Mouse (Mus musculus) adrenal gland, postnatal 14 days (tissue): ENCODE data around the gene Btbd9. TPM values are rescaled to one million over a fixed set of nuclear protein-coding genes. Genes with fewer than 3 reads are reported as not detected.
A peak's percentile ranks its signal among the peaks of the same experiment; 100 is the strongest.

Experiments used
- DNase-seq: peaks from one replicate; pipeline ENCODE4 v3.0.0; 2021; ENCODE audit warnings: mixed read lengths
- total RNA-seq: library from RNA; stranded (reverse); gene quantifications from 2 replicates; pipeline ENCODE4 v1.2.3, GENCODE M21; 2021

Btbd9 gene
- total RNA-seq, 1 experiment from 2014 or later: 36.9 TPM

DNA sequence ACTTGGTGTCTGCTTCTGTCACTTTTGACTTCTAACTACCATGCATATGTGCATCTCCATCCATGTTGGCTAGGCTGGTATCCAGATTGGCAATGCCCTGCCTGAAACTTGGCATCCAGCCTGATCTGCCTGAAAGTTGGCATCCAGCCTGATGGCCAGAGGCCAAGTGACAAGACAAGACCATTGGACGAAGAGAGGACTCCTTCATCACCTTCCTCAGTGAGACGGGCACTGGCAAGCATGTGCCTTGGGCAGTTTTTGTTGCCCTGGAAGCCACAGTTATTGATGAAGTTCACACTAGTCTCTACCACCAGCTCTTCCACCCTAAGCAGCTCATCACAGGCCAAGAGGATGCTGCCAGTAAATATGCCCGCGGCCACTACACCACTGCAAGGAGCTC, 398.9 kb downstream of the Btbd9 start:
- peak; percentile 51 for DNase-seq

Other genes with a start within 250 kb of the Btbd9 start
- 1.3 and 2.7 TPM in 2 replicates for gene Dnah8, start 47.9 kb upstream of the Btbd9 start, total RNA-seq
- 105 and 123 TPM in 2 replicates for gene Glo1, start 50.4 kb upstream of the Btbd9 start, total RNA-seq